Mouse (Mus musculus) neural tube, embryonic 10.5 days (tissue): Measurements from ENCODE around the gene Anapc5.

Experiments
- DNase-seq: peaks from one replicate; pipeline ENCODE4 v3.0.0-alpha.2; 2017; ENCODE audit warnings: low spot score; ENCODE audit errors: extremely low spot score

Gene Anapc5

DNA sequence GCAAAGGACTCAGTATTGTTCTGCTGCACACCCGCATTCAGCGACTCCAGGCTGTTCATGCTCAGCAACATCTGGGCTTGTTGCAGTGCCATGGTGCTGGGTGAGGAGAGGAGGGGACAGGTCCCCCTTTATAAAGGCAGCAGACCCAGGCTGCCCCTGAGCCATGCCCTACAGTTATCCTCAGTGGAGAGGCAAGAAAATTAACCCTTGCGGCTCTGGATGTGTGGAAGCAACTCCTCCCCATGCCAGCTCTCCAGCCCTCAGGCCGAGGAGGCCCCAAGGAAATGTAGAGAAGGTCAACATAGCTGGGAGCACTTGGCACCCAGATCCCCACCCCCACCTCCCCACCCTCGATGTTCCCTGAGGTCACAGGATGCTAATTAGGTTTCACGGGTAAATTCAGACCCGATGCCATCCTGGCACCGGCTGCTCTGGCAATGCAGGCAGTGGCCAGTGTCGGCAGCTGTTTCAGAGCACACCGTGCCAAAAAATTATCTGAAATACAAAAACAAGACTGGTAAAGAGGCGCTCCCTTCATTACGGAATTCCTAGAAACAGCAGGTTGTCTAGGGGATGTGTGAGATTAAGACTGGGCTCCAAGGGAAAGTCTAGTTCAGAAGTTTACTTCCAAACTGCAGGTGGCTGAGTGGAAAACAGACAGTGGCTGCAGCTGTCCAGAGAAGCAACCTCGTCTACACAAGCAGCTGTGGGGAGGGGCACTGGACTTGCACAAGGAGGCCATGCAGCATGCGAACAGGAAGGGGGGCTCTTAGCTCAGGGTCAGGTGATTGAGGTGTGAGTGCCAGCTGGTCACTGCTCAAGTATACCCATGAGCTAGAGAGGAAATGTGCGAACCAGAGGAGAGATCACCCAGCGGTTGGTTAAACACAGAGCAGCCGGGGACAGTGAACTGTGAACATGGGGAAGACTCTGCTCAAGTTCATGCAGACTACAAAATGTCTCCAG, 21.5 kb downstream of the Anapc5 start:
- no peak for DNase-seq

GRCm38 (mm10) chr5:122798557-122799378, 22.4 kb downstream of the Anapc5 start:
- no peak for DNase-seq

DNA sequence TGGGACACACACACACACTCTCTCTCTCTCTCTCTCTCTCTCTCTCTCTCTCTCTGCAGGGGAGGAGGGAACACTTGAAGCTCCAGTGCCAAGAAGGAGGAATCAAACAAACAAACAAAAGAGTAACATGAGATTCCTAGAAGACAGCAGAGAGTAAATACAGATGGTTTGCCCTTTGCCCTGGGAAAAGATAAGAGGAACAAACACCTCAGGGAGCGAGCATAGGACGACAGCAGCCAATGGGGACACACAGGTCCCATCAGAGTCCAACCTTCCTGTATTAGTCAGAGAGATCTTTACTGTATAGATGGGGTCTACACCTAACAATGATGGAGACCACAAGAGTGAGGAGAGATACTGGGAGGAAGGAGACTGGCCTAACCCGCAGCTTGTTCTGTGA, 23.3 kb downstream of the Anapc5 start:
- no peak for DNase-seq

DNA sequence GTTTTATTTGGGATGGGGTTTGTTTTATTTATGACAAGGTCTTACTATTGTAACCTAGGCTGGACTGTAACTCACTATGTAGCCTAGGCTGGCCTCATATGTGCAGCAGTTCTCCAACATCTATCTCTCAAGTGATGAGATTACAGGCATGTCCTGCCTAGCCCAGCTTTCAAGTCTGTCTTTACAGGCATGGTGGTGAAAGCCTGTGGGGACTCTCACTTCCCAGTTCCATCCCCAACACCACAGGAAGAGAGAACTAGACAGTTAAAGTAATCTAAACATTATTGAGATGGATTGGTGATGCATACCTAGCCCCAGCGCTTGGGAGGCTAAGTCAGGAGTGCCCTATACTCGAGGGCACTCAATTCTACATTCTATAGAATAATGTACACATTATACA, 32.4 kb downstream of the Anapc5 start:
- DNase-seq: no peak

GRCm38 (mm10) chr5:122786035-122786819, 34.9 kb downstream of the Anapc5 start:
- DNase-seq: no peak

DNA sequence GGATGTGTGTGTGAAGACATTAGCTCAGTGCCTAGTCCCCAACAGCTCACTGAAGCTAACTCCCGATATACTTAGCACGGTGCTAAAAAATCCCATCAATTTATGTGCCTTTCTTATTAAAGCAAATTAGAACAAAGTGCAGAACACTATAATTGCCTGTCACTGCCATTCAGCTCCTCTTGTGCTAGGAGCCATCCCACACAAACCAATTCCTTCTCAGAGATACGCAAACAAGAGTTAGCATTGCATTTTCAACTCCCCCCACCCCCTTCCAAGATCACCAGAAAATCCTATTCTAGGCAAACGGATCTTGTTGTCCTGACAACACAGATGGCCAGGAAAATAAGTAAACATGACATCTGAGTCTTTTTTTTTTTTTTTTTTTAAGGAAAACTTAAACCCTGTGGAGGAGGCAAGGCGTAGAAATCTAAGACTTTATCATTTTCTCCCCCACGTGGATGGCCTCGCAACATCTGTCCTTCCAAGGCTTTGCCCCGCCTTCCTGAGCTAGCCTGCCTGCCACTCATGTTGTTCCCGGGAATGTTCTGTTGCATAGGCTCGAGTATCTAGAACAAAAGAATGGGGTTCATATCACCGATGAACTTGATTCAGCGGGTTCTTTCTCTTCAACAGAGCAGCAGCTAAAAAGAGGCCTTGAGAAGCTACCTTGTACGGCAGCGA, 37.3 kb downstream of the Anapc5 start:
- no peak for DNase-seq

DNA sequence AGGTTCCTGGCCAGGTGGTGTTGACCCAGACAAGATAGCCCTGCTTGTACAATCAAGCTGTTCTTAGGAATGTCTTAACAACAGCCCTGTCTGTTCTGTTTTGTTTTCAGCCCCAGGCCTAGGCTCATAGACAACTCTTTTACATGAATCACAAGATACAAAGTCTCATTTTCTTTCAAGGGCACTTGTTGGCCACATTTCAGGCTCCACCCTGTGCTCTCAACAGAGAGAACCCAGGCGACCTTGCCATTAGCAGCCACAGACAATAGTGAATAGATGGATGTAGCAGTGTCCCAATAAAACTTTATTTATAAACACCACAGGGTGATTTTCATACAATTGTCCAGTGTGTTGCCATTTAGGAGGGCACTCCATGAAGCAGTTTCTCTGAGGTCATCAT, 39.1 kb downstream of the Anapc5 start:
- no peak for DNase-seq

GRCm38 (mm10) chr5:122780791-122781432, 40.2 kb downstream of the Anapc5 start:
- no peak for DNase-seq

DNA sequence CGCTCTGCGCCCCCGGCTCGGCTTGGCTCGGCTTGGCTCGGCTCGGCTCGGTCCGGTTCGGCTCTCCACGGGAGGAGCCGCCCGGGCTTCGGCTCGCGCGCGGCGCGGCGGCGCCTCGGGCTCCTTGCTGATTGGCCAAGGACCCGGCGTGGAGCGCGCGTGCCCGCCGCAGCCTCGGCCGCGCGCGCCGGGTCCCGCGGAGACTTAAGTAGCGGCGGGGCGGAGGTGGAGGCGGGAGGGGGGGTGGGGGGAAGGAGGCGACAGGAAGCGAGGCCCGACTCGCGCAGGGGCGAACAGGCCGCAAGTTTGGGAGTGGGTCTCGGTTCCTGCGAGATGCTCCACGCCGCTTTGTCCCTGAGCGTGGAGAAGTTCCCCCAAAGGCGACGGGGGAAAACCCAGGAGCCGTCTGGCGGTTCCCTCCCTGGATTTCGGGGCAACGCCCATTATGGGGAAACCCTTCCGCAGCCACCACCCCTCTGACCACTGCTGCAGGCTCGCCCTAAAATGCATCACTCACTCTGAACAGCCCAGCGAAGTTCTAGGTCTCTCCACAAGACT, 41.8 kb downstream of the Anapc5 start, which contains the start of gene Camkk2:
Gene Camkk2, minus strand, starts transcription at position 133 of the 558 bp plus-strand sequence.
- peak; percentile 83 for DNase-seq

- DNase-seq: peak; percentile 58
These were observed 42.6 kb downstream of the Anapc5 start for GRCm38 (mm10) chr5:122778231-122779226.

GRCm38 (mm10) chr5:122777322-122777721, 43.8 kb downstream of the Anapc5 start:
- DNase-seq: no peak

GRCm38 (mm10) chr5:122775646-122776286, 45.4 kb downstream of the Anapc5 start:
- no peak for DNase-seq

- DNase-seq: no peak
These were observed 46.2 kb downstream of the Anapc5 start for GRCm38 (mm10) chr5:122774743-122775611.

DNA sequence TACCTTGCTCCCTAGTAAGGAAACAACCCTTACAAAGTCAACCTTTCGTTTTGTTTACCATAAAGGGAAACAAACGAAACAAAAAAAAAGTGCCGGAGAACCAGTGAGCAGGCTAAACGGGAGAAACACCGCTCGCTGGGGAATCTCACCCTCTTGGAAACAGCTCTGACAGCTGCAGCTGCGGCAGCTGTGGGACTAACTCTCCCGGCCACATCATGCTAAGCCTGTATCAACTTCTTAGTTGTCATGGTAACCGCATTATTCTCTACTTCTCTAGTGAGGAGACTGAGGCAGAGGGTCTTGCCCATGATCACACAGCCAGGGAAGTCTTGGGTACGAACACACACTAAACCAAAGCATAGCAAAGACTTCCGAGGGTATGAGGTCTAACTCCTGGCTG, 47.4 kb downstream of the Anapc5 start:
- DNase-seq: no peak

- DNase-seq: no peak
These were observed 49.7 kb downstream of the Anapc5 start for GRCm38 (mm10) chr5:122771428-122771827.

DNA sequence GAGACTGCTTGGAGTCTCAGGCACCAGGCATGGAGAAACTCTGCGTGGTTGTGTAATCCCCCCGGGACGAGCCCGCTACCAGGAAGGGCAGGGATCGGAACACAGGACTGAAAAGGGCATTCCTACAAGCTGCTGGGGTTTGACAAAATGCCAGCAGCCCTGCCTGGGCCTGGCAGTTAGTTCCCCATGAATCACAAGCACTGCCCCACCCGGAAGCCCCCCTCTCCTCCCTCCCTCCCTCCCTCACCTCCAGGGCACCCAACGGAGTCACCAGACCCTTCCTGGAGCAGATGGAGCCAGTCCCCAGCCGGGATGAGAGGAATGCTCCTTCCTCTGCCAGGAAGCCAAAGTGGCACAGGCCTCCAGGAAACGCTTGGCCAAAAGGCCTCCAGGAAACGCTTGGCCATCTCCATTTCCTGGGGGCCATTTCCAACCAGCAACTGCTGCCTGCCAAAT, 50.3 kb downstream of the Anapc5 start:
- DNase-seq: no peak

GRCm38 (mm10) chr5:122770304-122770703, 50.8 kb downstream of the Anapc5 start:
- no peak for DNase-seq
